Mouse (Mus musculus): ENCODE measurements around the gene Mkrn2. TPM values are rescaled to one million over a fixed set of nuclear protein-coding genes. Genes with fewer than 3 reads are reported as not detected.

Mkrn2 gene
- polyA plus RNA-seq, 1 experiment from 2014 or later: 23.5 TPM

GRCm38 (mm10) chr6:115666641-115667040 is 64.9 kb downstream of the Mkrn2 start:
- WGBS: 83% methylated on average over 4 of the region's 4 CpGs
- H3K27me3 ChIP-seq (ENCODE audit: insufficient read depth, poor library complexity, severe bottlenecking): no peaks in the 10 kb centered on the region
- no peak overlapping the region for H3K4me3 ChIP-seq
- no peaks in the 10 kb centered on the region for H3K9me3 ChIP-seq
- H3K36me3 ChIP-seq: peaks cover 13% of the 10 kb centered on the region; the same call in 1 of the 2 replicates
- no peak overlapping the region for H3K27ac ChIP-seq
- H3K4me1 ChIP-seq: peaks cover 24% of the 10 kb centered on the region
- no peak for DNase-seq (ENCODE audit: low spot score)

Other genes with a start within 250 kb of the Mkrn2 start
- 0.88 and 1.3 TPM in 2 replicates for gene Pparg, start 241.0 kb upstream of the Mkrn2 start, polyA plus RNA-seq (2016; fragmentation: Nextera tagmentation; extraction: Ambion mirVana)
- gene Tsen2, start 57.2 kb upstream of the Mkrn2 start, polyA plus RNA-seq (2016; fragmentation: Nextera tagmentation; extraction: Ambion mirVana): 27.0 and 29.0 TPM in 2 replicates
- 0.07 and 0.36 TPM in 2 replicates for gene Mkrn2os, start 9.3 kb upstream of the Mkrn2 start, polyA plus RNA-seq (2016; fragmentation: Nextera tagmentation; extraction: Ambion mirVana)
- gene Raf1, start 74.7 kb downstream of the Mkrn2 start, polyA plus RNA-seq (2016; fragmentation: Nextera tagmentation; extraction: Ambion mirVana): 94.0 and 101 TPM in 2 replicates
- 2.8 and 3.3 TPM in 2 replicates for gene Tmem40, start 160.5 kb downstream of the Mkrn2 start, polyA plus RNA-seq (2016; fragmentation: Nextera tagmentation; extraction: Ambion mirVana)
- gene Cand2, start 172.6 kb downstream of the Mkrn2 start, polyA plus RNA-seq (2016; fragmentation: Nextera tagmentation; extraction: Ambion mirVana): 60.0 and 73.9 TPM in 2 replicates
- 1,266 and 1,290 TPM in 2 replicates for gene Rpl32, start 206.8 kb downstream of the Mkrn2 start, polyA plus RNA-seq (2016; fragmentation: Nextera tagmentation; extraction: Ambion mirVana)
- 0.46 and 0.74 TPM in 2 replicates for gene Efcab12, start 236.5 kb downstream of the Mkrn2 start, polyA plus RNA-seq (2016; fragmentation: Nextera tagmentation; extraction: Ambion mirVana)

Data from heart, embryonic 10.5 days (tissue).